Mouse (Mus musculus) kidney, postnatal 0 days (tissue): ENCODE results near the gene Nol11. TPM values are rescaled to one million over a fixed set of nuclear protein-coding genes. Genes with fewer than 3 reads are reported as not detected.

Source experiments
- ATAC-seq: fragments of 200-750 bp; cut with Nextera tagmentation; replicated peaks from 2 replicates; pipeline ENCODE4 v1.8.0; 2017; ENCODE audit warnings: low read depth, moderate number of reproducible peaks, moderate TSS enrichment, moderate library complexity; ENCODE audit not compliant: low FRiP score
- DNase-seq: peaks from one replicate; pipeline ENCODE4 v3.0.0-alpha.2; 2016; ENCODE audit warnings: low spot score
- H3K27ac ChIP-seq: fragments of 300-500 bp; sonication (generic); 2 replicates; pipeline ENCODE4 v1.5.1; 2014; ENCODE audit warnings: mild to moderate bottlenecking
- H3K27me3 ChIP-seq: fragments of 300-500 bp; sonication (generic); 2 replicates; pipeline ENCODE4 v1.6.1; 2014; ENCODE audit warnings: low read length, mixed read lengths; ENCODE audit not compliant: insufficient read depth
- H3K36me3 ChIP-seq: fragments of 300-500 bp; sonication (generic); 2 replicates; pipeline ENCODE4 v1.6.1; 2014; ENCODE audit warnings: low read length, mixed read lengths; ENCODE audit not compliant: insufficient read depth
- H3K4me1 ChIP-seq: fragments of 300-500 bp; sonication (generic); replicated peaks from 2 replicates; pipeline ENCODE4 v1.6.1; 2014; ENCODE audit warnings: antibody characterized with exemption, low read length, mixed read lengths; ENCODE audit not compliant: insufficient read depth
- H3K4me2 ChIP-seq: fragments of 300-500 bp; sonication (generic); 2 replicates; pipeline ENCODE4 v1.6.1; 2014; ENCODE audit warnings: mild to moderate bottlenecking, low read length, moderate library complexity, mixed read lengths
- H3K4me3 ChIP-seq: fragments of 300-500 bp; sonication (generic); replicated peaks from 2 replicates; pipeline ENCODE4 v1.5.1; 2014; ENCODE audit warnings: low read depth, low read length
- H3K9ac ChIP-seq: fragments of 300-500 bp; sonication (generic); 2 replicates; pipeline ENCODE4 v1.6.1; 2014; ENCODE audit warnings: low read depth, low read length
- H3K9me3 ChIP-seq: fragments of 300-500 bp; sonication (generic); replicated peaks from 2 replicates; pipeline ENCODE4 v1.6.1; 2016; ENCODE audit warnings: low read length, inconsistent platforms, mixed read lengths
- CTCF ChIP-seq: IDR thresholded peaks from 2 replicates; pipeline ENCODE4 v1.5.1; 2016; ENCODE audit warnings: antibody characterized with exemption, low read depth, mild to moderate bottlenecking, moderate library complexity
- WGBS: fragments of 180-500 bp; shearing (Covaris S2); extraction: QIAGEN DNeasy Blood & Tissue Kit; methylation state at CpG from one replicate; pipeline ENCODE4 v1.1.7; 2014; 5-methylcytosine and 5-hydroxymethylcytosine counted together
- polyA plus RNA-seq: library from polyadenylated mRNA; unstranded; fragments of >200 nt; fragmentation: Nextera tagmentation; extraction: Ambion mirVana; gene quantifications from 2 replicates; pipeline ENCODE4 v1.2.1, GENCODE M21; 2015

The Nol11 gene
- polyA plus RNA-seq = 31.5 and 37.7 TPM in 2 replicates

- Histone ChIP-seq H3K27me3 (no peaks in the 10 kb centered on the region), H3K4me2 (peak within 1 kb of the TSS; percentile 94), H3K9ac (peak within 1 kb of the TSS; percentile 91), H3K4me3 (peak within 1 kb of the TSS; percentile 94), H3K9me3 (no peaks in the 10 kb centered on the region), H3K4me1 (0 out of 2 replicates have a peak, but pooled peaks cover 2% of the 10 kb centered on the region), H3K36me3 (peaks cover 11% of the 10 kb centered on the region; the same call in 1 of the 2 replicates), H3K27ac (peak within 1 kb of the TSS; percentile 81)
- DNase-seq (peak; percentile 99), ATAC-seq (peak; percentile 93)
- under 1% methylated on average over 62 of the region's 62 CpGs for WGBS
- peak; percentile 99 for TF ChIP-seq CTCF
Observed at GRCm38 (mm10) chr11:107188565-107189552, at the start of gene Nol11. Nol11 (minus strand) TSS chr11:107189381.

- Histone ChIP-seq H3K4me3 (no peak overlapping the region), H3K36me3 (no peaks in the 10 kb centered on the region), H3K9me3 (no peaks in the 10 kb centered on the region), H3K9ac (no peak overlapping the region), H3K27me3 (no peaks in the 10 kb centered on the region), H3K4me2 (no peak overlapping the region), H3K27ac (no peak overlapping the region), H3K4me1 (no peaks in the 10 kb centered on the region)
- ATAC-seq = no peak
- no peak for DNase-seq
- no peak for TF ChIP-seq CTCF
- 92% methylated on average over 6 of the region's 6 CpGs for WGBS
Observed at GRCm38 (mm10) chr11:107238506-107238905, 49.3 kb upstream of the Nol11 start.

GRCm38 (mm10) chr11:107237532-107237931 is 48.4 kb upstream of the Nol11 start:
- ATAC-seq (no peak), DNase-seq (no peak)
- Histone ChIP-seq H3K9me3 (no peaks in the 10 kb centered on the region), H3K4me3 (no peak overlapping the region), H3K27me3 (no peaks in the 10 kb centered on the region), H3K9ac (no peak overlapping the region), H3K4me1 (no peaks in the 10 kb centered on the region), H3K36me3 (no peaks in the 10 kb centered on the region), H3K4me2 (no peak overlapping the region), H3K27ac (no peak overlapping the region)
- 92% methylated on average over 4 of the region's 4 CpGs for WGBS
- no peak for TF ChIP-seq CTCF

- H3K9me3 ChIP-seq = no peaks in the 10 kb centered on the region; the same call in 1 of the 2 replicates
- H3K4me1 ChIP-seq = no peaks in the 10 kb centered on the region
- H3K9ac ChIP-seq = no peak overlapping the region
- WGBS = 66% methylated on average over 5 of the region's 5 CpGs
- H3K27ac ChIP-seq = no peak overlapping the region
- no peak for DNase-seq
- 0 out of 2 replicates have a peak, but pooled peaks cover 8% of the 10 kb centered on the region for H3K36me3 ChIP-seq
- H3K4me2 ChIP-seq = no peak overlapping the region
- ATAC-seq = no peak
- TF ChIP-seq CTCF = no peak
- no peak overlapping the region for H3K4me3 ChIP-seq
- H3K27me3 ChIP-seq = no peaks in the 10 kb centered on the region
Observed at GRCm38 (mm10) chr11:107233252-107233890, 44.2 kb upstream of the Nol11 start.

GRCm38 (mm10) chr11:107230128-107230527 is 40.9 kb upstream of the Nol11 start:
- Histone ChIP-seq H3K36me3 (0 out of 2 replicates have a peak, but pooled peaks cover 10% of the 10 kb centered on the region), H3K27me3 (no peaks in the 10 kb centered on the region), H3K4me2 (no peak overlapping the region), H3K4me1 (no peaks in the 10 kb centered on the region), H3K27ac (no peak overlapping the region), H3K4me3 (no peak overlapping the region), H3K9ac (no peak overlapping the region), H3K9me3 (no peaks in the 10 kb centered on the region; the same call in 1 of the 2 replicates)
- WGBS = 37% methylated on average over 10 of the region's 10 CpGs
- no peak for ATAC-seq
- DNase-seq = no peak
- no peak for TF ChIP-seq CTCF

GRCm38 (mm10) chr11:107226431-107226830 is 37.2 kb upstream of the Nol11 start:
- 79% methylated on average over 1 of the region's 1 CpGs for WGBS

More at GRCm38 (mm10) chr11:107226431-107226830, 37.2 kb upstream of the Nol11 start:
- H3K4me1 ChIP-seq = no peaks in the 10 kb centered on the region
- H3K27ac ChIP-seq = no peak overlapping the region
- no peak overlapping the region for H3K9ac ChIP-seq
- no peak overlapping the region for H3K4me2 ChIP-seq
- DNase-seq (no peak), ATAC-seq (no peak)
- no peak overlapping the region for H3K4me3 ChIP-seq
- no peaks in the 10 kb centered on the region for H3K27me3 ChIP-seq
- TF ChIP-seq CTCF = no peak
- 0 out of 2 replicates have a peak, but pooled peaks cover 3% of the 10 kb centered on the region for H3K36me3 ChIP-seq
- H3K9me3 ChIP-seq = no peaks in the 10 kb centered on the region; the same call in 1 of the 2 replicates
